Mouse (Mus musculus): ENCODE results near the gene Tnrc6c. TPM values are rescaled to one million over a fixed set of nuclear protein-coding genes. Genes with fewer than 3 reads are reported as not detected.

The Tnrc6c gene
- polyA plus RNA-seq, 1 experiment = 24.8 TPM

DNA sequence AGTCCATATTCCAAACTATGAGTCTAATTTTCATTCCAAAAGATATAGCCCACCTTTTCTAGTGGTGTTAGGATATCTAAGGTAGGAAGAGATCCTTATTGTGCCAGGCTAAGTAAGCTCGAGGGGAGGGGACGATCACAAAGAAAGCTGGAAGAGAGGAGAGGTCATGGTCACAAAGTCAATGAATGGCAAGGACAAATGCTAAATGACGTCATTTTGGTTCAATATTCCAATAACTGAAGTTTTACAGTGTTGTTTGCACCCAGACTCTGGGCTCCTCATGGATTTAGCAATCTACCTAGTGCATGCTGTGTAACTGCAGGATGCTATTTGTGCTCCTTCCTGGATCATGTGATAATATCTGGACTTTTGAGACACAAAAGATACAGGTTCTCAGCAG, 1.2 kb upstream of the Tnrc6c start:
- no peak overlapping the region for H3K27ac ChIP-seq (ENCODE audit: insufficient read depth, low read length)
- H3K4me1 ChIP-seq (ENCODE audit: control insufficient read depth, insufficient read depth, low read length) = no peaks in the 10 kb centered on the region; the same call in 1 of the 2 replicates
- TF ChIP-seq CTCF (IDR thresholded peaks at IDR 0.05; ENCODE audit: borderline replicate concordance, insufficient read depth, low read length) (no peak), POLR2A (IDR thresholded peaks at IDR 0.05; ENCODE audit: low read depth, low read length) (no peak)
- no peak overlapping the region for H3K4me3 ChIP-seq (ENCODE audit: insufficient read depth, low read length)

- TF ChIP-seq CTCF (IDR thresholded peaks at IDR 0.05; ENCODE audit: borderline replicate concordance, insufficient read depth, low read length) = no peak
- TF ChIP-seq POLR2A (IDR thresholded peaks at IDR 0.05; ENCODE audit: low read depth, low read length) = peak; percentile 92
- H3K4me1 ChIP-seq (ENCODE audit: control insufficient read depth, insufficient read depth, low read length) = peaks cover 6% of the 10 kb centered on the region
- peak overlapping the region; percentile 28; the same call in 1 of the 2 replicates for H3K27ac ChIP-seq (ENCODE audit: insufficient read depth, low read length)
- H3K4me3 ChIP-seq (ENCODE audit: insufficient read depth, low read length) = peak overlapping the region; percentile 91
Observed at GRCm38 (mm10) chr11:117654380-117654924, 363 bp downstream of the Tnrc6c start.

DNA sequence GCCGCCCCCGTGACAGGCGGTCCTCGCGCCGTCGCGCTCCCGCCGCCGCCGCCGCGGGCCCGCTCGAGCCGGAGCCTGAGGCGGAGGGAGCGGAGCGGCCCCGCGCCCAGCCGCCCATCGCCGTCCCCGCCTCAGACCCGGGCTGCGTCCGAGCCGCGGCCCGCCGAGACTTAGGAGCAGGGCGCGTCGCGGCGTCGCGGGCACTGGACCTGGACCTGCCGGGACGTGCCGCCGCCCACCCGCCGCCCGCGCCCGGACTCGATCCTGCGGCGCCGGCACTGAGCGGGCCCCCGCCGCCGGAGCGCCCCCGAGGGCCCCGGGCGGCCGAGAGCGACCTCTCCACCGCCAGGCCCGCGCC, 824 bp downstream of the Tnrc6c start:
- H3K4me1 ChIP-seq (ENCODE audit: control insufficient read depth, insufficient read depth, low read length) = peaks cover 6% of the 10 kb centered on the region
- no peak for TF ChIP-seq CTCF (IDR thresholded peaks at IDR 0.05; ENCODE audit: borderline replicate concordance, insufficient read depth, low read length)
- no peak for TF ChIP-seq POLR2A (IDR thresholded peaks at IDR 0.05; ENCODE audit: low read depth, low read length)
- peak overlapping the region; percentile 91; the same call in 1 of the 2 replicates for H3K4me3 ChIP-seq (ENCODE audit: insufficient read depth, low read length)
- H3K27ac ChIP-seq (ENCODE audit: insufficient read depth, low read length) = peak overlapping the region; percentile 28; the same call in 1 of the 2 replicates

DNA sequence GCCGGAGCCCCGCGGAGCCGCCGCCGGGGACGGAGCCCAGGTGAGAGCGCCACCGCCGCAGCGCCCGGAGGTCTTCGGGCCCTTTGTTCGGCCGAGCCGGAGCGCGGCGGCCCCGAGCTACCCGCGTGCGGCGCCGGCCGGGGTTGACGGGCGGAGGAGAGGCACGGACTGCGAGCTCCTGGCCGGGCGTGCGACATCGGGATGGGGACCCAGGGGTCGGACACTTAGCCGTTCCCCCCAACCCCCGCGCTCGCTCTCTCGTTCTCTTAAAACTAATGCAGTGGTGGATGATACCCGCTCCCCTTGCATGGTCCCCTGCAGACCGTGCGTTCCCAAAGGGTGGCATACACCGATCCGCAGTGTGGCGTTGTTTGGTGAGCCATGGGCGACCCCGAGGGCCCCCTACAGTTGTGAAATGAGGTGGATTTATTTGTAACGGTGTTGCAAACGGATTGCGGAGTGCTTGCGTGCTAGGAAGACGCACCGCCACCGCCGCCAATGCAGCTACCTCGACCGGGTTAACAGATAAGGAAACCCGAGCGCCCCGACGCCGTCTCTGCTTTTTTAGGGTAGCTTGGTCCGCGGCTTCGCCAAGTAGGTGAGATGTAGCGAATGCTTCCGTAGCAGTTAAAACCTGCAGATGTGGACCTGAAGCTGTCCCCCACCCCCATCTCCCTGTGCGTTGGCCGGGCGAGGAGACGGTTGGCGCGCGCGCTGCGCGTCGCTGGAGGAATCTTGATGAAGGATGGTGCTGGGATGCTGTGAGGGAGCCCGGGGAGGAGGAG, 1.4 kb downstream of the Tnrc6c start:
- peak overlapping the region; percentile 91 for H3K4me3 ChIP-seq (ENCODE audit: insufficient read depth, low read length)
- no peak for TF ChIP-seq CTCF (IDR thresholded peaks at IDR 0.05; ENCODE audit: borderline replicate concordance, insufficient read depth, low read length)
- TF ChIP-seq POLR2A (IDR thresholded peaks at IDR 0.05; ENCODE audit: low read depth, low read length) = no peak; the same call in 1 of the 2 replicates
- peak overlapping the region; percentile 28; the same call in 1 of the 2 replicates for H3K27ac ChIP-seq (ENCODE audit: insufficient read depth, low read length)
- peaks cover 6% of the 10 kb centered on the region for H3K4me1 ChIP-seq (ENCODE audit: control insufficient read depth, insufficient read depth, low read length)

DNA sequence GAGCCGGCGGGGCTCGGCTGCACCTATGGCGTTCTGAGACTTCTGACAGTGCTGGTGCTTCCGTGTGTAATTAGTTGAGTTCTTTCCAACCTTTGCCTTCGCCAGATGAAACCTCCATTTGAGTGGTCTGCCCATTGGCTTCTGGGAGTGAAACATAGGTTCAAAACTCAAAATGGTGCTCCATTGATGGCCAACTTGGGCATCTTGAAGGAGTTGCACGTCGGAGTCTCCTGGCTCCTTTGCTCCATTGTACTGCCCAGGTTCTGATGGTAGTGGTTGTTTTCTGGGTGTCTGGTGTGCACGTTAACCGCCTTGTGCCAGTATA, 1.9 kb downstream of the Tnrc6c start:
- Histone ChIP-seq H3K27ac (ENCODE audit: insufficient read depth, low read length) (no peak overlapping the region), H3K4me1 (ENCODE audit: control insufficient read depth, insufficient read depth, low read length) (peaks cover 6% of the 10 kb centered on the region), H3K4me3 (ENCODE audit: insufficient read depth, low read length) (peak overlapping the region; percentile 91)
- TF ChIP-seq CTCF (IDR thresholded peaks at IDR 0.05; ENCODE audit: borderline replicate concordance, insufficient read depth, low read length) (no peak), POLR2A (IDR thresholded peaks at IDR 0.05; ENCODE audit: low read depth, low read length) (no peak)

DNA sequence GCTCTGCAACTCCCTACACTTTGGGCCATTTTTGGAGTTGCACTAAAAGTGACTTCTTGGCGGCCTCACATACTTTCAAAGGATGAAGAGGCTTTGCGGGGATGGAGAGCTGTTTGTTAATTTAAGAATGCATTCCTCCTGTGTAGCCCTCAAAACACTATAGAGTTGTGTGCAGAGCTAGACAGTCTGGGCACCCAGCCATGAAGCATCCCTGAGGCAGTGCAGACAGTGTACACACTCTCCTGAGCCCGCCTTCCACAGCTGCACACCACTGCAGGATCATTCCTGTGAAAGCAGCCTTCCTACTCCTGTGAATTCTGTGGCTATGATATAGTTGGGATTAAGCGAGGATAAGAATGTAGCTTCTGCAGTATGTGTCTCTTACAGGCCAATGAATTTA, 4.9 kb downstream of the Tnrc6c start:
- no peak overlapping the region for H3K27ac ChIP-seq (ENCODE audit: insufficient read depth, low read length)
- no peak for TF ChIP-seq CTCF (IDR thresholded peaks at IDR 0.05; ENCODE audit: borderline replicate concordance, insufficient read depth, low read length)
- no peak for TF ChIP-seq POLR2A (IDR thresholded peaks at IDR 0.05; ENCODE audit: low read depth, low read length)
- no peak overlapping the region for H3K4me3 ChIP-seq (ENCODE audit: insufficient read depth, low read length)
- H3K4me1 ChIP-seq (ENCODE audit: control insufficient read depth, insufficient read depth, low read length) = peaks cover 6% of the 10 kb centered on the region

GRCm38 (mm10) chr11:117663036-117663809, 9.1 kb downstream of the Tnrc6c start:
- no peak overlapping the region for H3K4me3 ChIP-seq (ENCODE audit: insufficient read depth, low read length)
- H3K27ac ChIP-seq (ENCODE audit: insufficient read depth, low read length) = no peak overlapping the region
- H3K4me1 ChIP-seq (ENCODE audit: control insufficient read depth, insufficient read depth, low read length) = peaks cover 6% of the 10 kb centered on the region; the same call in 1 of the 2 replicates
- TF ChIP-seq CTCF (IDR thresholded peaks at IDR 0.05; ENCODE audit: borderline replicate concordance, insufficient read depth, low read length) = no peak
- no peak for TF ChIP-seq POLR2A (IDR thresholded peaks at IDR 0.05; ENCODE audit: low read depth, low read length)

DNA sequence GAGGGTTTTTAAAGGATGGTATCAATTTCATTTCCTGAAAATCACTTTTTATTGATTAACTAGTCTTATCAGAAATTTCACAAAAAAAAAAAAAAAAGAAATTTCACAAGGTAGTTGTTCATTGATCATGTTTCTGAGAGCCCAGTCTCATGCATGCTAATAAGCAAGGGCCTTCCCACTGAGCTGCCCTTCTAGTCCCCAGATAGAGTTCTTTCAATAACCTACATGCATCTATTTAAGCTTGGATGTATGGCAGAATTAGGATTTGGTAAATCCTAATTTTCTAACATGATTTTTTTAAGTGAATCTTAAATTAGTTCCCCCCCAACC, 9.7 kb downstream of the Tnrc6c start:
- no peak overlapping the region for H3K4me3 ChIP-seq (ENCODE audit: insufficient read depth, low read length)
- TF ChIP-seq CTCF (IDR thresholded peaks at IDR 0.05; ENCODE audit: borderline replicate concordance, insufficient read depth, low read length) (no peak), POLR2A (IDR thresholded peaks at IDR 0.05; ENCODE audit: low read depth, low read length) (no peak)
- peaks cover 6% of the 10 kb centered on the region; the same call in 1 of the 2 replicates for H3K4me1 ChIP-seq (ENCODE audit: control insufficient read depth, insufficient read depth, low read length)
- H3K27ac ChIP-seq (ENCODE audit: insufficient read depth, low read length) = no peak overlapping the region

DNA sequence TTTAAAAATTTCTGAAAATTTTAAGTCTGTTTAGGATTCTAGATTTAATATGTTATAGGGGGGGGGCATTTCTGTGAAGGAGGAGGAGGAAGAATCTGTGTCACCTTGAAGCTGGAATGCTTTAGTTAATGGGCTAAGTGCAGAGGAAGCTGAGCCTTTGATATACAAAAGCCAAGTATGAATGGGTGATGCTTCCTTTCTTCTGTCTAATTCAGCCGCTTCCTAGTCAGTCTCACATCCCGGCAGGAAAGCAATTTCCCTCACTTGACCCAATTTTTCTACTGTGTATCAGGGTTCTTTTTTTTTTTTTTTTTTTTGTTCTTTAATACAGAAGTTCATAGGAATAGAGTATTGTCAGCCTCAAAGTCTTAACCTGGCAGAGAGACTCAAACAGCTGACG, 11.1 kb downstream of the Tnrc6c start:
- no peak for TF ChIP-seq CTCF (IDR thresholded peaks at IDR 0.05; ENCODE audit: borderline replicate concordance, insufficient read depth, low read length)
- no peak for TF ChIP-seq POLR2A (IDR thresholded peaks at IDR 0.05; ENCODE audit: low read depth, low read length)
- Histone ChIP-seq H3K4me1 (ENCODE audit: control insufficient read depth, insufficient read depth, low read length) (no peaks in the 10 kb centered on the region), H3K4me3 (ENCODE audit: insufficient read depth, low read length) (no peak overlapping the region), H3K27ac (ENCODE audit: insufficient read depth, low read length) (no peak overlapping the region)

DNA sequence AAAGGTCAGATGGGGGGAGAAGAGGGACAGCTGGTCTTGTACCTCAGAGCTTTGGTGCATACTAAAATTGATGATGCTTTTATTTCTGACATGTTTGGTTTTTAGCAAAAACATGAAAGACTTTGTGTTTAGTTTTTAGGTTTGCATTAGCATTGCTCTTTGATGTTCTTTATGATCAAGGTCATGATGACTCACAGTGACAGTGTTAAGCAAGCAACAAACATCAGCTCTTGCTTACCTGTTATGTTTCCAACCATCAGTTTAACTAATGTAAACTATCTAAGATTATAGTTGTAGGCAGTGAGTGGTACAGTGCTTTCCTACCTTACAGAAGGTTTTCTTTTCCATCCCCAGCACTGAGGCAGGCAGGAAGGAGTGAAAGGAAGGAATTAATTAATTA, 12.5 kb downstream of the Tnrc6c start:
- TF ChIP-seq CTCF (IDR thresholded peaks at IDR 0.05; ENCODE audit: borderline replicate concordance, insufficient read depth, low read length) = no peak
- no peak for TF ChIP-seq POLR2A (IDR thresholded peaks at IDR 0.05; ENCODE audit: low read depth, low read length)
- Histone ChIP-seq H3K4me1 (ENCODE audit: control insufficient read depth, insufficient read depth, low read length) (no peaks in the 10 kb centered on the region), H3K4me3 (ENCODE audit: insufficient read depth, low read length) (no peak overlapping the region), H3K27ac (ENCODE audit: insufficient read depth, low read length) (no peak overlapping the region)

Measured in embryonic fibroblast, embryonic 13.5 days (primary cell).